Mouse (Mus musculus) erythroblast, embryonic 14.5 days (primary cell): ENCODE measurements around the gene Wipi2. TPM values are rescaled to one million over a fixed set of nuclear protein-coding genes. Genes with fewer than 3 reads are reported as not detected.

Source experiments
- H3K27me3 ChIP-seq: 2 replicates; pipeline ENCODE4 v1.6.1; 2012; ENCODE audit warnings: inconsistent platforms; ENCODE audit not compliant: control insufficient read depth
- H3K36me3 ChIP-seq: 2 replicates; pipeline ENCODE4 v1.6.1; 2012; ENCODE audit warnings: mild to moderate bottlenecking, inconsistent platforms; ENCODE audit not compliant: control insufficient read depth
- H3K4me1 ChIP-seq: 2 replicates; pipeline ENCODE4 v1.6.1; 2012; ENCODE audit warnings: inconsistent platforms; ENCODE audit not compliant: control insufficient read depth
- H3K4me3 ChIP-seq: replicated peaks from 2 replicates; pipeline ENCODE3; 2012; ENCODE audit warnings: moderate library complexity, mild to moderate bottlenecking, inconsistent platforms
- H3K9me3 ChIP-seq: 2 replicates; pipeline ENCODE4 v1.6.1; 2012; ENCODE audit warnings: low read length, inconsistent platforms, mixed read lengths; ENCODE audit not compliant: control insufficient read depth
- GATA1 ChIP-seq: IDR thresholded peaks from 2 replicates; pipeline ENCODE4 v1.6.1; 2012; ENCODE audit warnings: low read length, inconsistent platforms, mixed read lengths
- TAL1 ChIP-seq: IDR thresholded peaks from 3 replicates; pipeline ENCODE4 v1.6.1; 2012; ENCODE audit warnings: low read length, inconsistent platforms, mixed read lengths
- polyA plus RNA-seq: library from polyadenylated mRNA; stranded (reverse); fragments of >175 nt; gene quantifications from 2 replicates; pipeline ENCODE4 v1.2.3, GENCODE M21; 2012

Gene Wipi2
- polyA plus RNA-seq, 1 experiment: 3.2 TPM

GRCm38 (mm10) chr5:142650390-142650789 lies 22.9 kb downstream of the Wipi2 start:
- H3K4me1 ChIP-seq: peaks cover 89% of the 10 kb centered on the region
- no peak for TF ChIP-seq TAL1
- peak; percentile 54; the same call in 1 of the 2 replicates for TF ChIP-seq GATA1
- no peaks in the 10 kb centered on the region for H3K9me3 ChIP-seq
- H3K4me3 ChIP-seq: peak overlapping the region; percentile 56
- H3K36me3 ChIP-seq: peaks cover 85% of the 10 kb centered on the region
- no peaks in the 10 kb centered on the region for H3K27me3 ChIP-seq

- Histone ChIP-seq H3K36me3 (peaks cover 86% of the 10 kb centered on the region), H3K9me3 (no peaks in the 10 kb centered on the region), H3K4me1 (peaks cover 88% of the 10 kb centered on the region), H3K4me3 (peak overlapping the region; percentile 56), H3K27me3 (no peaks in the 10 kb centered on the region)
- peak; percentile 79 for TF ChIP-seq GATA1
- peak; percentile 68 for TF ChIP-seq TAL1
These were observed 23.4 kb downstream of the Wipi2 start for GRCm38 (mm10) chr5:142650794-142651497.

- H3K9me3 ChIP-seq: no peaks in the 10 kb centered on the region
- peak overlapping the region; percentile 23 for H3K4me3 ChIP-seq
- H3K4me1 ChIP-seq: peaks cover 81% of the 10 kb centered on the region
- no peak for TF ChIP-seq GATA1
- no peak for TF ChIP-seq TAL1
- H3K36me3 ChIP-seq: peaks cover 88% of the 10 kb centered on the region
- no peaks in the 10 kb centered on the region for H3K27me3 ChIP-seq
These were observed 24.8 kb downstream of the Wipi2 start for GRCm38 (mm10) chr5:142652266-142652665.

- Histone ChIP-seq H3K36me3 (peaks cover 100% of the 10 kb centered on the region), H3K4me1 (peaks cover 11% of the 10 kb centered on the region), H3K27me3 (no peaks in the 10 kb centered on the region), H3K4me3 (no peak overlapping the region), H3K9me3 (no peaks in the 10 kb centered on the region)
- no peak for TF ChIP-seq TAL1
- TF ChIP-seq GATA1: no peak
These were observed 33.3 kb downstream of the Wipi2 start for GRCm38 (mm10) chr5:142660656-142661434.

GRCm38 (mm10) chr5:142667921-142668320 lies 40.4 kb downstream of the Wipi2 start:
- Histone ChIP-seq H3K4me1 (no peaks in the 10 kb centered on the region), H3K36me3 (peaks cover 95% of the 10 kb centered on the region), H3K27me3 (no peaks in the 10 kb centered on the region), H3K4me3 (no peak overlapping the region), H3K9me3 (no peaks in the 10 kb centered on the region)
- TF ChIP-seq GATA1: no peak
- TF ChIP-seq TAL1: no peak

GRCm38 (mm10) chr5:142668556-142669263 lies 41.2 kb downstream of the Wipi2 start:
- no peak for TF ChIP-seq TAL1
- no peak for TF ChIP-seq GATA1
- H3K27me3 ChIP-seq: no peaks in the 10 kb centered on the region
- H3K4me3 ChIP-seq: no peak overlapping the region
- no peaks in the 10 kb centered on the region for H3K9me3 ChIP-seq
- H3K36me3 ChIP-seq: peaks cover 87% of the 10 kb centered on the region
- no peaks in the 10 kb centered on the region for H3K4me1 ChIP-seq

- Histone ChIP-seq H3K27me3 (no peaks in the 10 kb centered on the region), H3K36me3 (peaks cover 77% of the 10 kb centered on the region), H3K9me3 (no peaks in the 10 kb centered on the region), H3K4me3 (no peak overlapping the region), H3K4me1 (no peaks in the 10 kb centered on the region)
- TF ChIP-seq GATA1: no peak
- no peak for TF ChIP-seq TAL1
These were observed 42.2 kb downstream of the Wipi2 start for GRCm38 (mm10) chr5:142669726-142670125.

- Histone ChIP-seq H3K36me3 (peaks cover 44% of the 10 kb centered on the region), H3K27me3 (no peaks in the 10 kb centered on the region), H3K4me3 (no peak overlapping the region), H3K4me1 (peaks cover 8% of the 10 kb centered on the region), H3K9me3 (no peaks in the 10 kb centered on the region)
- TF ChIP-seq TAL1 (no peak), GATA1 (no peak)
These were observed 45.6 kb downstream of the Wipi2 start for GRCm38 (mm10) chr5:142673082-142673481.

- Histone ChIP-seq H3K4me3 (no peak overlapping the region), H3K27me3 (no peaks in the 10 kb centered on the region), H3K36me3 (no peaks in the 10 kb centered on the region), H3K9me3 (peaks cover 9% of the 10 kb centered on the region), H3K4me1 (peaks cover 23% of the 10 kb centered on the region)
- TF ChIP-seq GATA1: no peak
- TF ChIP-seq TAL1: no peak
These were observed 50.7 kb downstream of the Wipi2 start for GRCm38 (mm10) chr5:142678141-142678571.
